Mouse (Mus musculus) MEL (cell line): ENCODE data around the gene Mov10.

Source experiments
- BHLHE40 ChIP-seq: IDR thresholded peaks from 2 replicates; pipeline ENCODE4 v1.6.1; 2012; ENCODE audit warnings: low read depth, mild to moderate bottlenecking, inconsistent platforms, low read length, improper control_type of control experiment, borderline replicate concordance
- CHD2 ChIP-seq: IDR thresholded peaks from 2 replicates; pipeline ENCODE4 v1.6.1; 2011; ENCODE audit warnings: low read length, improper control_type of control experiment
- CTCF ChIP-seq, 3 experiments: IDR thresholded peaks in 2 of 3; conservative IDR thresholded peaks in 1 of 3; 2 replicates each; pipeline ENCODE4 v1.5.1; 2011 to 2012; ENCODE audit warnings: low read length in 3 of 3, low read depth in 2 of 3, mild to moderate bottlenecking in 2 of 3, improper control_type of control experiment in 1 of 3, inconsistent platforms in 1 of 3, mixed read lengths in 1 of 3, moderate library complexity in 1 of 3; ENCODE audit not compliant: control insufficient read depth in 1 of 3, insufficient read depth in 1 of 3, poor library complexity in 1 of 3, severe bottlenecking in 1 of 3
- EP300 ChIP-seq, 2 experiments: IDR thresholded peaks; 2 replicates each; pipeline ENCODE4 v1.6.1; 2011; ENCODE audit warnings: improper control_type of control experiment in 2 of 2, low read length in 2 of 2, low read depth in 1 of 2, mild to moderate bottlenecking in 1 of 2
- GATA1 ChIP-seq: IDR thresholded peaks from 2 replicates; pipeline ENCODE4 v1.6.1; 2011; ENCODE audit warnings: low read depth, low read length, improper control_type of control experiment
- KAT2A ChIP-seq: conservative IDR thresholded peaks from 2 replicates; pipeline ENCODE4 v1.6.1; 2012; ENCODE audit warnings: low read depth, low read length, improper control_type of control experiment, inconsistent platforms
- MAX ChIP-seq: IDR thresholded peaks from 2 replicates; pipeline ENCODE4 v1.6.1; 2011; ENCODE audit warnings: low read length, improper control_type of control experiment
- POLR2A ChIP-seq, 2 experiments: IDR thresholded peaks; 2 replicates each; pipeline ENCODE4 v1.6.1; 2011 to 2012; ENCODE audit warnings: low read length in 2 of 2, mild to moderate bottlenecking in 2 of 2, control low read depth in 1 of 2, improper control_type of control experiment in 1 of 2, low read depth in 1 of 2, moderate library complexity in 1 of 2; ENCODE audit not compliant: control insufficient read depth in 1 of 2, insufficient read depth in 1 of 2, poor library complexity in 1 of 2
- USF1 ChIP-seq: IDR thresholded peaks from 2 replicates; pipeline ENCODE4 v1.6.1; 2014; ENCODE audit warnings: low read depth, mild to moderate bottlenecking, inconsistent platforms, low read length, improper control_type of control experiment, moderate library complexity
- ZC3H11A ChIP-seq: IDR thresholded peaks from 2 replicates; pipeline ENCODE4 v1.6.1; 2012; ENCODE audit warnings: low read depth, mild to moderate bottlenecking, inconsistent platforms, low read length, improper control_type of control experiment
- ZNF384 ChIP-seq: IDR thresholded peaks from 2 replicates; pipeline ENCODE4 v1.6.1; 2012; ENCODE audit warnings: low read depth, mild to moderate bottlenecking, inconsistent platforms, low read length, improper control_type of control experiment

DNA sequence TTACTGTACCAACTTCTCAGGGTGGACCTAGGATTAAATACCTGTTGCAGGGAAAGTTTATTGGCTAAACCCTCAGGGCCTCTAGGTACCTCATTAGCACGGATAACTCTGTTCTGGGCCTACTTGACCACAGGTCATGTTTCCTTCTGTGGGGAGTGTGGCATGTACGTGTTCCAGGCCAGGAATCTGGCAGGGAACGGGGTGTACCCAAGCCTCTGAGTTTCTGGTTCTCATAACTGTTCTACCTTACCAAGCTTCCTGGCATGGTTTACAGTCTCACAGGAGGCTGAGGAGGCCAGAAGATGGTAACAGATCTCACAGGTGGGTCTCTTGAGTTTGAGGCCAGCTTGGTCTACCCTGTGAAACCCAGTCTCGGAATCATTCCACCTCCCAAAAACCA, 28.2 kb upstream of the Mov10 start:
- TF ChIP-seq GATA1 (no peak), EP300 (IDR thresholded peaks at IDR 0.05; ENCODE audit: low read depth in 1 of 2, low read length in 2 of 2) (no peak), POLR2A (IDR thresholded peaks at IDR 0.05; ENCODE audit: control insufficient read depth in 1 of 2, insufficient read depth in 1 of 2, low read depth in 1 of 2, low read length in 2 of 2, poor library complexity in 1 of 2) (no peak), CHD2 (no peak), CTCF (IDR thresholded peaks at IDR 0.05 in 2 of 3, conservative IDR thresholded peaks at IDR 0.05 in 1 of 3; ENCODE audit: control insufficient read depth in 1 of 3, insufficient read depth in 1 of 3, low read depth in 2 of 3, low read length in 3 of 3, poor library complexity in 1 of 3, severe bottlenecking in 1 of 3) (no peak), USF1 (no peak), ZC3H11A (no peak), ZNF384 (no peak), KAT2A (no peak), MAX (no peak), BHLHE40 (no peak)
